Mouse (Mus musculus): Measurements from ENCODE around the gene Ace.

Ace gene

DNA sequence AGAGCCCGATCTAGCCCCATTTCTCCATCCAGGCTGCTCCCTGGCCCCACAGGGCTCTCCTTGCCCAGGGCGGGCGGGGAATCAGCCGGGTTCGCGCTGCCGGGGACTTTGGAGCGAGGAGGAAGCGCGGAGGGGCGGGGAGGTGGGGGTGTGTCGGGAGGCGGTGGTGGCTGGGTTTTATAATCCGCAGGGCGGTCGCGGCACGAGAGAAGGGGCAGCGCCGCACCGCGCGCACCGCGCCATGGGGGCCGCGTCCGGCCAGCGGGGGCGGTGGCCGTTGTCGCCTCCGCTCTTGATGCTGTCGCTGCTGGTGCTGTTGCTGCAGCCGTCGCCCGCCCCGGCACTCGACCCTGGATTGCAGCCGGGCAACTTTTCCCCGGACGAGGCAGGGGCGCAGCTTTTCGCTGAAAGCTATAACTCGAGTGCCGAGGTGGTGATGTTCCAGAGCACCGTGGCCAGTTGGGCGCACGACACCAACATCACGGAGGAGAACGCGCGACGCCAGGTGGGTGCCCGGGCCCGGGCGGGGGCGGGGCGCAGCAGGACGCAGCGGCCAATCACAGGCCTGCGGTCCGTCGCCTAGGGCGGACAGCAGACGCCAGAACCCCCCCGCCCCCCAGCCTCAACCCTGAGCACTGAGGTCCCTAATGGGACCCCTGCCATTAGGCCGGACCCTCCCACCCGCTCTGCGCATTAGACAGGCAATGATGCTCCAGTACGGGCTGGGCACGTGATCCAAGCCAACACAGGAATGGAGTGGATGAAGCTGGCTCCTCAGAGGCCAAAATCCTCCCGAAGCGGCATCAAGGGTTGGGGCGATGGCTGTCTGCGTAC lies at the start of gene Ace:
Gene Ace, plus strand, starts transcription at position 205 of the 834 bp plus-strand sequence.
- DNase-seq: peak; percentile 67 to 84

- no peak for DNase-seq
Observed at GRCm38 (mm10) chr11:105920098-105920785, 47.5 kb upstream of the Ace start.

DNA sequence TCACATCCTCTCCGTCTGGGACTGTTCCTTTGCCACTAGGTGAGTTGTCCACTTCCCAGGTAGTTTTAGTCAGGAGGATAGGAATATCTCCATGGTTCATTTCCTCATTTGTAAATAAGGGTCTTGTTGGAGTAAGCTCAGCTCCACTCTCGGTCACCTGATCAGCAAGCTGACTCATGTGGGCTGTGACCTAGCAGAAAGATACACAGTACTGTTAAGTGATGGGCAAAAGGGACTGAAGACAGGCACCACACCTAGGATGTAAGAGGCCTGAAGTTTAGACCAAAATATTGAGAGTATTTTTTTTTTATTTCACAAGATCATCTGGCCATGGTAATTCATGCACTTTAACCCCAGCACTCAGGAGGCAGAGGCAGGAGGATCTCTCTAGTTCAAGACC lies 46.9 kb upstream of the Ace start:
- no peak for DNase-seq

GRCm38 (mm10) chr11:105921275-105921674 lies 46.5 kb upstream of the Ace start:
- DNase-seq: no peak

- DNase-seq: no peak
Observed at GRCm38 (mm10) chr11:105922769-105923663, 44.7 kb upstream of the Ace start.

GRCm38 (mm10) chr11:105927065-105928030 lies 40.4 kb upstream of the Ace start:
- peak; percentile 71 to 82 for DNase-seq

DNA sequence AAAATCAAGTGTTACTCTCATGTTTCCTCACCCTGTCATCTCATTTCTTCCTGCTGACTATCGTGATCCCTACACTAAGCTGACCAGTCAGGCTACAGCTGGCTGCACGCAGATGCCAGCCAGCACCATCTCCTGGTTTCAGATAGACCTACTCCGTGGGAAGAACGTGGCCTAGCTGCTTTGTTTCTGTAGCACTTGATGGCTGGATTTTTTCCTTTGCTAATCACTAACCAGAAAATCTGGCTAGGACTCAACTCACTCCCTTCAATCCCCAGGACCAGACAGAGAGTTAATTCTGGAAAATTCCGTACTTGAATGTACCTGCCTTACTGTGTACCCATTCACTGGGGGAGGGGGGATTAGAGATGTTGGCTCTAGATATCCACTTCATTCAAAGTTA lies 39.6 kb upstream of the Ace start:
- peak in 1 of 2 experiments; percentile 24 for DNase-seq

- DNase-seq: no peak
Observed at GRCm38 (mm10) chr11:105931380-105931779, 36.4 kb upstream of the Ace start.

- DNase-seq: no peak
Observed at GRCm38 (mm10) chr11:105933746-105934145, 34.0 kb upstream of the Ace start.

GRCm38 (mm10) chr11:105934303-105934711 lies 33.4 kb upstream of the Ace start:
- DNase-seq: no peak

GRCm38 (mm10) chr11:105934816-105935215 lies 32.9 kb upstream of the Ace start:
- DNase-seq: no peak

GRCm38 (mm10) chr11:105935496-105935895 lies 32.2 kb upstream of the Ace start:
- DNase-seq: no peak

GRCm38 (mm10) chr11:105936200-105936599 lies 31.5 kb upstream of the Ace start:
- peak in 1 of 2 experiments; percentile 71 for DNase-seq

DNA sequence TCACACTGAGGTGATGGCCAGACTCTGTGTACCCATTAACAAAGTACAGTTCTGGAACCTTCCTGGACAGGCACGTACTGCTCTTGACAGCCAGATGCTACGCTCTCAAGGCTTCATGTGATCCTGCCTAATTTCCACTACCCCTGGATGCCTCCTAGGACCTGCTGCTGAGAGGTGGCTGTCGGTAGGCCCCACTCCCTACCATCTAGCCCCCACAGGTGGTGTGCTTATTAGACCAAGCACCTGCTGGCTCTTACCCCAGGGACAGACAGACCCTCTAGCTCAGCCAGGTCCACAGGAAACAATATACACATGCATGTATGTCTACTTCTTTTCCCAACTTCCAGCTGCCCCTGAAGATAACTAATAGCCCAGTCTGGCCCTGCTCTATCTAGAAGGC lies 30.8 kb upstream of the Ace start:
- DNase-seq: no peak

GRCm38 (mm10) chr11:105938771-105939170 lies 29.0 kb upstream of the Ace start:
- DNase-seq: no peak

GRCm38 (mm10) chr11:105941973-105942372 lies 25.8 kb upstream of the Ace start:
- no peak for DNase-seq

- DNase-seq: peak; percentile 55 to 66
Observed at GRCm38 (mm10) chr11:105943133-105944102, 24.3 kb upstream of the Ace start.

GRCm38 (mm10) chr11:105944126-105944621 lies 23.6 kb upstream of the Ace start:
- peak; percentile 84 to 90 for DNase-seq

- peak; percentile 49 to 63 for DNase-seq
Observed at GRCm38 (mm10) chr11:105944770-105945672, 22.7 kb upstream of the Ace start.

Data from kidney, postnatal 36 days (tissue).